Mouse (Mus musculus) spleen, postnatal 14 days (tissue): ENCODE measurements around the gene Gpc5.
"Not testable (repeated sequence)": the region's sequence is repeated elsewhere in the genome, so short reads cannot be mapped to it uniquely, and the experiment has no call there.

ENCODE experiments used
- DNase-seq, 2 experiments: peaks; one replicate each; pipeline ENCODE4 v3.0.0; 2021 to 2022; ENCODE audit warnings: low spot score in 2 of 2

Gpc5 gene

GRCm38 (mm10) chr14:115092081-115092480 is at the start of gene Gpc5:
Gene Gpc5, plus strand, starts transcription at chr14:115092215.
- peak; percentile 65 for DNase-seq

GRCm38 (mm10) chr14:115042660-115043059 is 49.4 kb upstream of the Gpc5 start:
- no peak for DNase-seq

GRCm38 (mm10) chr14:115044016-115044415 is 48.0 kb upstream of the Gpc5 start:
- DNase-seq: no peak

- no peak for DNase-seq
These were observed 46.3 kb upstream of the Gpc5 start for GRCm38 (mm10) chr14:115045712-115046111.

GRCm38 (mm10) chr14:115047316-115047715 is 44.7 kb upstream of the Gpc5 start:
- DNase-seq: no peak

GRCm38 (mm10) chr14:115047990-115048862 is 43.8 kb upstream of the Gpc5 start:
- DNase-seq: no peak

- DNase-seq: no peak
These were observed 43.0 kb upstream of the Gpc5 start for GRCm38 (mm10) chr14:115048863-115049566.

GRCm38 (mm10) chr14:115049831-115050230 is 42.2 kb upstream of the Gpc5 start:
- DNase-seq: no peak

GRCm38 (mm10) chr14:115051106-115051760 is 40.8 kb upstream of the Gpc5 start:
- DNase-seq: no peak

GRCm38 (mm10) chr14:115052371-115052770 is 39.6 kb upstream of the Gpc5 start:
- no peak for DNase-seq

GRCm38 (mm10) chr14:115054252-115054651 is 37.8 kb upstream of the Gpc5 start:
- no peak for DNase-seq

GRCm38 (mm10) chr14:115057524-115057923 is 34.5 kb upstream of the Gpc5 start:
- no peak for DNase-seq

- not testable (repeated sequence) for DNase-seq
These were observed 25.9 kb upstream of the Gpc5 start for GRCm38 (mm10) chr14:115066164-115066563.

GRCm38 (mm10) chr14:115070534-115070933 is 21.5 kb upstream of the Gpc5 start:
- DNase-seq: no peak

GRCm38 (mm10) chr14:115077340-115077739 is 14.7 kb upstream of the Gpc5 start:
- no peak for DNase-seq

- no peak for DNase-seq
These were observed 14.0 kb upstream of the Gpc5 start for GRCm38 (mm10) chr14:115078064-115078463.

- no peak for DNase-seq
These were observed 10.1 kb upstream of the Gpc5 start for GRCm38 (mm10) chr14:115081728-115082502.

- DNase-seq: no peak
These were observed 1.5 kb upstream of the Gpc5 start for GRCm38 (mm10) chr14:115090516-115090915.

GRCm38 (mm10) chr14:115092510-115092909 is 495 bp downstream of the Gpc5 start:
- DNase-seq: no peak

- DNase-seq: no peak
These were observed 937 bp downstream of the Gpc5 start for GRCm38 (mm10) chr14:115092952-115093351.

- DNase-seq: no peak
These were observed 8.7 kb downstream of the Gpc5 start for GRCm38 (mm10) chr14:115100617-115101299.
